Mouse (Mus musculus) limb, embryonic 11.5 days (tissue): Measurements from ENCODE around the gene Rgcc. TPM values are rescaled to one million over a fixed set of nuclear protein-coding genes. Genes with fewer than 3 reads are reported as not detected.

Source experiments
- ATAC-seq: fragments of 200-750 bp; cut with Nextera tagmentation; 2 replicates; pipeline ENCODE4 v1.8.0; 2017; ENCODE audit warnings: low read depth; ENCODE audit not compliant: insufficient number of reproducible peaks, low FRiP score, low TSS enrichment
- DNase-seq: peaks from one replicate; pipeline ENCODE4 v3.0.0-alpha.2; 2015; ENCODE audit warnings: low spot score
- H3K27ac ChIP-seq: fragments of 300-500 bp; sonication (generic); replicated peaks from 2 replicates; pipeline ENCODE4 v1.5.1; 2014; ENCODE audit warnings: low read depth, mild to moderate bottlenecking, low read length
- H3K27me3 ChIP-seq: fragments of 300-500 bp; sonication (generic); 2 replicates; pipeline ENCODE4 v1.6.1; 2014; ENCODE audit warnings: mild to moderate bottlenecking, low read length, mixed read lengths; ENCODE audit not compliant: control insufficient read depth, insufficient read depth
- H3K36me3 ChIP-seq: fragments of 300-500 bp; sonication (generic); 2 replicates; pipeline ENCODE4 v1.6.1; 2014; ENCODE audit warnings: mild to moderate bottlenecking, low read length, moderate library complexity, mixed read lengths; ENCODE audit not compliant: control insufficient read depth, insufficient read depth
- H3K4me1 ChIP-seq: fragments of 300-500 bp; sonication (generic); 2 replicates; pipeline ENCODE4 v1.6.1; 2014; ENCODE audit warnings: low read length, mixed read lengths; ENCODE audit not compliant: control insufficient read depth, insufficient read depth
- H3K4me2 ChIP-seq: fragments of 300-500 bp; sonication (generic); 2 replicates; pipeline ENCODE4 v1.6.1; 2014; ENCODE audit warnings: low read depth, mild to moderate bottlenecking, moderate library complexity; ENCODE audit not compliant: severe bottlenecking
- H3K4me3 ChIP-seq: fragments of 300-500 bp; sonication (generic); 2 replicates; pipeline ENCODE4 v1.5.1; 2014; ENCODE audit warnings: low read depth, low read length
- H3K9ac ChIP-seq: fragments of 300-500 bp; sonication (generic); 2 replicates; pipeline ENCODE4 v1.6.1; 2014; ENCODE audit warnings: mild to moderate bottlenecking, low read length
- H3K9me3 ChIP-seq: fragments of 300-500 bp; sonication (generic); 2 replicates; pipeline ENCODE4 v1.6.1; 2016; ENCODE audit warnings: low read length; ENCODE audit not compliant: control insufficient read depth
- WGBS: fragments of 180-500 bp; shearing (Covaris S2); extraction: QIAGEN DNeasy Blood & Tissue Kit; methylation state at CpG from one replicate; pipeline ENCODE4 v1.1.7; 2014; 5-methylcytosine and 5-hydroxymethylcytosine counted together
- polyA plus RNA-seq: library from polyadenylated mRNA; unstranded; fragments of >200 nt; fragmentation: Nextera tagmentation; extraction: Ambion mirVana; gene quantifications from 2 replicates; pipeline ENCODE4 v1.2.1, GENCODE M21; 2014

Gene Rgcc
- polyA plus RNA-seq, 1 experiment from 2014 or later, result 19.6 TPM

GRCm38 (mm10) chr14:79256656-79257055, 44.8 kb downstream of the Rgcc start:
- ATAC-seq, result no peak

DNA sequence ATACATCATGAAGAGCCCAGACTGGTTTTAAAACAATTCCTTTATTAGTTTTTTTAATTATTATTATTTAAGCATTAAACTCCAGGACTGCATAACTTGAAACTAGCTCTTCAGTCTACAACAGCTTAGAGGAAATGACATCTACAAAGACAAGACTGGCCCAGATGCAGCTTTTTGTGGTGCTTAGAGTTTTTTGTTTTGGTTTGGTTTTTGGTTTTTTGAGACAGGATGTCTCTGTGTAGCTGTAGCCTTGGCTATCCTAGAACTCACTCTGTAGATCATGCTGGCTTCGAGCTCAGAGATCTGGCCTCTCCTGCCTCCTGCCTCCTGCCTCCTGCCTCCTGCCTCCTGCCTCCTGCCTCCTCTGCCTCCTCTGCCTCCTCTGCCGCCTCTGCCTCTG, 45.7 kb downstream of the Rgcc start:
- no peaks in the 10 kb centered on the region for H3K9me3 ChIP-seq
- H3K27ac ChIP-seq, result no peak overlapping the region
- 88% methylated on average over 2 of the region's 2 CpGs for WGBS
- no peaks in the 10 kb centered on the region for H3K27me3 ChIP-seq
- H3K4me3 ChIP-seq, result no peak overlapping the region
- H3K4me2 ChIP-seq, result no peak overlapping the region
- no peak overlapping the region for H3K9ac ChIP-seq
- H3K4me1 ChIP-seq, result no peaks in the 10 kb centered on the region
- no peaks in the 10 kb centered on the region for H3K36me3 ChIP-seq
- ATAC-seq (no peak), DNase-seq (no peak)

More at GRCm38 (mm10) chr14:79256656-79257055, 44.8 kb downstream of the Rgcc start:
- H3K4me1 ChIP-seq, result no peaks in the 10 kb centered on the region
- H3K36me3 ChIP-seq, result no peaks in the 10 kb centered on the region
- no peak for DNase-seq
- WGBS, result 86% methylated on average over 5 of the region's 5 CpGs
- H3K4me2 ChIP-seq, result no peak overlapping the region
- no peak overlapping the region for H3K27ac ChIP-seq
- H3K9me3 ChIP-seq, result no peaks in the 10 kb centered on the region
- H3K27me3 ChIP-seq, result no peaks in the 10 kb centered on the region
- no peak overlapping the region for H3K9ac ChIP-seq
- H3K4me3 ChIP-seq, result no peak overlapping the region

DNA sequence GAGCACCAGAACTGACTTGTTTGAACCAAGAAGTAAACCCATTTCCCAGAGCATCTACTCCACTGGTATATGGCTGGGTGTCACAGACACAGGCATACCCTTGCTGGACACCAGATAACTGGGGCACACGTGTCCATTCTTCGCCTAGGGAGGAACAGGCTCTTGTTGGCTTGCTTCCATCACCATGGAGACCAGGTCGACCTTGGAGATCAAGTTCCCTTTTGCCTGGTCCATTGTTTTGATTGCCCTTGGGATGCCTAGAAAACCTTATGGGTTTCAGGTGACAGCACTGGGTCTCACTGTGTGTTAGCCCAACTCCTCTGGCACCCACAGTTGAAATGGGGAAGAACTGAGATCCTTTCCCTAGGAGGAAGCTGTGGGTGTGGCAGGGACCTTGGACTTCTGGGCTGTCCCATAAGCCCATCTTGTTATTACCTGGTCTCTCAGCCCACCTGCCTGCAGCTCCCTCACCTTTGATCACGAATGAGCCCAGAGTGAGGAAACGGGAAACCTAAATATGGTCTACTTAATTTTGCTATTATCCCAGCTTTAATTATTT, 49.6 kb downstream of the Rgcc start:
- Histone ChIP-seq H3K4me2 (no peak overlapping the region), H3K27ac (no peak overlapping the region)

GRCm38 (mm10) chr14:79244571-79244970, 56.9 kb downstream of the Rgcc start:
- no peak for DNase-seq
- no peak overlapping the region for H3K9ac ChIP-seq
- H3K9me3 ChIP-seq, result no peaks in the 10 kb centered on the region
- no peaks in the 10 kb centered on the region for H3K4me1 ChIP-seq
- no peaks in the 10 kb centered on the region for H3K27me3 ChIP-seq
- H3K36me3 ChIP-seq, result no peaks in the 10 kb centered on the region
- no peak overlapping the region for H3K4me2 ChIP-seq
- no peak for ATAC-seq
- H3K4me3 ChIP-seq, result no peak overlapping the region
- 65% methylated on average over 3 of the region's 3 CpGs for WGBS
- no peak overlapping the region for H3K27ac ChIP-seq

More for the DNA sequence above, 49.6 kb downstream of the Rgcc start:
- Histone ChIP-seq H3K4me1 (no peaks in the 10 kb centered on the region), H3K9me3 (no peaks in the 10 kb centered on the region), H3K36me3 (no peaks in the 10 kb centered on the region), H3K27me3 (no peaks in the 10 kb centered on the region), H3K9ac (no peak overlapping the region), H3K4me3 (no peak overlapping the region)
- DNase-seq, result no peak
- WGBS, result 78% methylated on average over 5 of the region's 5 CpGs
- no peak for ATAC-seq

DNA sequence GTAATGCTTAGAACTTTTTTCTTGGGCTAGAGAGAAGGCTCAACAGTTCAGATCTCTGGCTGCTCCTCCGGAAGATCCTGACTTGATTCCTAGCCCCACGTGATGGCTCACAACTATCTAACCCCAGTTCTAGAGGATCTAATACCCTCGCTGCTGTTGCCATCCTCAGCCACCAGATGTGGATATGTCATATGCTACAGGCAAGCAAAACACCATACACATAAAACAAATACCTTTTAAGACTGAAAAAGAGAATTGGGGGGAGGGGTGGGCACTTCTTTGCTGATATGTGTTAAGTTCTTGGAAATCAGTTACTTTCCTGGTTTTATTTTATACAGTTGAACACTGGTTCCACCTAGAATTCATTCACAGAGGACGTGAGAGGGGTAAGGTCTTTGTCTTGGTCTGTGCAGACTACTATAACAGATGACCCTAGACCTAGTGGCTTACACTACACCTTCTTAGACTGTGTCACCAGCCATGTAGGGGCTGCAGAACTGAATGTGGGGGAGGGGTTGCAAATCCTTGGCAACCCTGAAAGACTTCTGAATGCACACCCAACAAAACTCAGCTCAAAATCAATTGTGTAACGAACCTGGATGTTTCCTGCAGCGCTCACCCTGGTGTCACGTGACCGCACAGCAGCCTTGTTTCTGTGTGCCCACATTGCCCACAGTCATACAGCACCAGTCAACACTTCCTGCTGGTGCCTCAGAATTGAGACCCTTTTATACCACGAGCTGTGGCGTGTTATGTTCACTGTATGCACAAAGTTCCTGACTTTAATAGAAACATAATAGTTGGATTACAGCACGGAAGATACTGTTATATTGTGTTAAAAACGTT, 58.2 kb downstream of the Rgcc start:
- Histone ChIP-seq H3K4me1 (no peaks in the 10 kb centered on the region), H3K4me2 (no peak overlapping the region), H3K9me3 (no peaks in the 10 kb centered on the region), H3K36me3 (no peaks in the 10 kb centered on the region), H3K9ac (no peak overlapping the region), H3K4me3 (no peak overlapping the region), H3K27me3 (no peaks in the 10 kb centered on the region), H3K27ac (no peak overlapping the region)
- DNase-seq (no peak), ATAC-seq (no peak)
- 86% methylated on average over 12 of the region's 12 CpGs for WGBS

GRCm38 (mm10) chr14:79242386-79242720, 59.1 kb downstream of the Rgcc start:
- no peaks in the 10 kb centered on the region for H3K36me3 ChIP-seq
- H3K4me3 ChIP-seq, result no peak overlapping the region
- no peaks in the 10 kb centered on the region for H3K4me1 ChIP-seq
- ATAC-seq (no peak), DNase-seq (no peak)
- no peaks in the 10 kb centered on the region for H3K27me3 ChIP-seq
- no peak overlapping the region for H3K4me2 ChIP-seq
- H3K9me3 ChIP-seq, result no peaks in the 10 kb centered on the region
- H3K27ac ChIP-seq, result no peak overlapping the region
- no peak overlapping the region for H3K9ac ChIP-seq

DNA sequence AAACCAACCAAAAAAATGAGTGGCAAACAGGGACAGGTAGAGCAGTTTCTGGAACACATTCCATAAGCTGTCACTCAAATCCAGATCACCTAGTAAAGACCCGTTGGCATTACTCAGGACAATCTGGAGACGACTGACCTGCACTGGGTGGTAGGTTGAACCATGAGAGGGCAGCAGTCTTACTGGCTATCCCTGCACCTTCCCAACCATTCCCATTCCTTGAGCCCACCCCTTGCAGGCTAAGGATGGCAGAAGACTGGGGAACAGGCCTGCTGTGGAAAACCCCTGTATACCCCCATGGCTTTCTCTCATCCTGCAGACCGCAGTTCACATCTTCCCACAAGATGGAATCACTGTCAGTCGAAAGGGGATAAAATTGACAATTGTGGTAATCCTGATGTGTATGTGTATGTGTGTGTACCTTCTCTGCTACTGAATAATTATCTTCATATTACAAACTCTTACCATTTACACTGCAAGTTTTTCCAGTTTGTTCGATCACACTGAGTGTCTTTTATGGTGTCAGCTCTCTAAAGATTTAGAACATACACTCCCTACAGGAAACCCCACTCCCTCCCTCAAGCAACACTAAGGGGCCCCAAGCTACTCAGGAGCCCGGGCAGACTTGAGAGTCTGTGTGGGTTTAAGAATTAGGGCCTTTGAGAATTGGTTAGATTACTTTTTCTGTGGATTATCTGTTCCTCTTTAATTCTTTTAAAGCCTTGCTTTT, 59.6 kb downstream of the Rgcc start:
- ATAC-seq (no peak), DNase-seq (no peak)
- H3K4me2 ChIP-seq, result no peak overlapping the region
- no peak overlapping the region for H3K27ac ChIP-seq
- H3K9me3 ChIP-seq, result no peaks in the 10 kb centered on the region
- H3K27me3 ChIP-seq, result no peaks in the 10 kb centered on the region
- no peak overlapping the region for H3K4me3 ChIP-seq
- no peaks in the 10 kb centered on the region for H3K36me3 ChIP-seq
- no peak overlapping the region for H3K9ac ChIP-seq
- no peaks in the 10 kb centered on the region for H3K4me1 ChIP-seq
- 60% methylated on average over 6 of the region's 6 CpGs for WGBS

DNA sequence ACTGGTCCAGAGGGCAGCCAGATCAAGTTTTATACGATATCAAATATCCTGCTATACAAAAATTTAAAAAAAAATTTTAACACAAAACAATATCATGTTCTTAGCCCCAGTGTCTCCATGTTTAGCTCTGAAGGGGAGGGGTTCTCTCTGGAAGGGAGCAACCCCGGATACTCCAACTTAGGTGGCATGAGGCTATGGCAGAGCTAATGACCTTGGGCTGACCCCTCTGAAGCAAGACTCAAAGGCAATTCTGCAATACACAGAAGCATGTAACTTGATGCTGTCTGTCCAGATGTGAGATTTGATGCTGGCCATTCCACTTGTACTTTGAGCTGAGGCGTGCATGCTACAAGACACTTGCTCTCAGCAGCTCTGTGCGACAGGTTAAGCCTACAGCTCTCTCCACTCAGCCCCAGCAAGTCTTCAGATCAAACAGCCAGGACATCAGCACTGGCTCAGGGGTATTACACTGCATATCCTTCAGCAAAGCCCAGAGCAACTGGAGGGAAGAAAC, 60.3 kb downstream of the Rgcc start:
- Histone ChIP-seq H3K9ac (no peak overlapping the region), H3K4me3 (no peak overlapping the region), H3K4me2 (no peak overlapping the region), H3K27ac (no peak overlapping the region), H3K27me3 (no peaks in the 10 kb centered on the region), H3K4me1 (no peaks in the 10 kb centered on the region), H3K9me3 (no peaks in the 10 kb centered on the region), H3K36me3 (no peaks in the 10 kb centered on the region)
- ATAC-seq (peak; percentile 74), DNase-seq (peak; percentile 52)
- WGBS, result 40% methylated on average over 4 of the region's 4 CpGs
